In genomic region chr14:51088166-51088969, GRCm38 (mm10) we compare ENCODE assay signal across 8 mouse cellular contexts. TPM values are rescaled to one million over a fixed set of nuclear protein-coding genes. Genes with fewer than 3 reads are reported as not detected.
DNase-seq lines count a peak whose midpoint lies in the region; ATAC-seq and TF ChIP-seq lines count a peak whose summit lies in the region.

No protein-coding gene starts in this region.

- no peaks in the 10 kb centered on the region; the same call in 1 of the 2 replicates for H3K4me1 ChIP-seq in cortical plate, adult 2 months (ENCODE audit: control insufficient read depth, insufficient read depth, low read length)

- DNase-seq in adrenal gland, adult (ENCODE audit: inconsistent age in 2 of 2, low spot score in 1 of 2): peak; percentile 89 to 97
- peak; percentile 77 for DNase-seq in gastrocnemius, postnatal 10 days
- DNase-seq in left cerebral cortex, adult 9 months (ENCODE audit: low spot score in 2 of 2): peak; percentile 54 to 91
- peak; percentile 88 to 91 for DNase-seq in right cerebral cortex, postnatal 10 days (ENCODE audit: low spot score in 2 of 2)
- peak; percentile 71 to 81 for DNase-seq in urinary bladder, postnatal 36 days (ENCODE audit: low spot score in 2 of 2)

- H3K4me3 ChIP-seq in cortical plate, adult 2 months (ENCODE audit: insufficient read depth, low read length): peak overlapping the region; percentile 51

- peak; percentile 7 for ATAC-seq in inflammation-experienced regulatory T-cells, adult 6 months
- ATAC-seq in megakaryocyte, adult 5-6 weeks (ENCODE audit: poor library complexity, severe bottlenecking): peak; percentile 23

- 0 out of 2 replicates have a peak overlapping the region, but pooled peaks have one; percentile 7 for H3K27ac ChIP-seq in cortical plate, adult 2 months (ENCODE audit: insufficient read depth, low read length)

- TF ChIP-seq CTCF in cortical plate, adult 2 months (IDR thresholded peaks at IDR 0.05; ENCODE audit: extremely low read depth, insufficient read depth, low read length): no peak

- TF ChIP-seq POLR2A in cortical plate, adult 2 months (IDR thresholded peaks at IDR 0.05; ENCODE audit: extremely low read depth, insufficient read depth, low read length): no peak

RNA-seq across cellular contexts. Expression of gene Rnase4, which starts 2.5 kb away (rescaled TPM):
- 31.6 and 34.1 TPM in 2 replicates for polyA plus RNA-seq in cortical plate, adult 2 months (2012; rRNA removed)
- total RNA-seq in gastrocnemius, postnatal 10 days (2021): 10 to 100 TPM; 46.6 to 51.4 TPM
- polyA plus RNA-seq in inflammation-experienced regulatory T-cells, adult 6 months (2017; shearing (Covaris generic)): 10 to 100 TPM; 10.3 to 27.1 (median 16.7) TPM
- 36.2 and 44.8 TPM in 2 replicates for total RNA-seq in megakaryocyte, adult 5-6 weeks (2015)
- 21.0 and 22.3 TPM in 2 replicates for total RNA-seq in megakaryocyte, adult 5-6 weeks (2017)

RNA-seq across cellular contexts. Expression of gene Ang, which starts 2.6 kb away (rescaled TPM):
- 6.9 and 8.1 TPM in 2 replicates for polyA plus RNA-seq in cortical plate, adult 2 months (2012; rRNA removed)
- total RNA-seq in gastrocnemius, postnatal 10 days (2021): 1 to 10 TPM; 3.3 to 4.6 TPM
- 1 to 10 TPM; 3.2 to 8.4 (median 3.8) TPM for polyA plus RNA-seq in inflammation-experienced regulatory T-cells, adult 6 months (2017; shearing (Covaris generic))
- 8.2 and 10.0 TPM in 2 replicates for total RNA-seq in megakaryocyte, adult 5-6 weeks (2015)
- 9.4 and 13.7 TPM in 2 replicates for total RNA-seq in megakaryocyte, adult 5-6 weeks (2017)

RNA-seq across cellular contexts. Expression of gene Olfr750, which starts 14.1 kb away (rescaled TPM):
- polyA plus RNA-seq in cortical plate, adult 2 months (2012; rRNA removed): not detected in 2 replicates
- total RNA-seq in gastrocnemius, postnatal 10 days (2021): not detected
- polyA plus RNA-seq in inflammation-experienced regulatory T-cells, adult 6 months (2017; shearing (Covaris generic)): under 1 TPM in 1 of 3 experiments, not detected in 2; 0.48 TPM
- not detected in 2 replicates for total RNA-seq in megakaryocyte, adult 5-6 weeks (2015)
- total RNA-seq in megakaryocyte, adult 5-6 weeks (2017): not detected in 2 replicates

RNA-seq across cellular contexts. Expression of gene Eddm3b, which starts 25.9 kb away (rescaled TPM):
- polyA plus RNA-seq in cortical plate, adult 2 months (2012; rRNA removed): not detected in 2 replicates
- not detected for total RNA-seq in gastrocnemius, postnatal 10 days (2021)
- polyA plus RNA-seq in inflammation-experienced regulatory T-cells, adult 6 months (2017; shearing (Covaris generic)): not detected
- not detected in 2 replicates for total RNA-seq in megakaryocyte, adult 5-6 weeks (2015)
- total RNA-seq in megakaryocyte, adult 5-6 weeks (2017): not detected in 2 replicates

RNA-seq across cellular contexts. Expression of gene Rnase12, which starts 30.9 kb away (rescaled TPM):
- polyA plus RNA-seq in cortical plate, adult 2 months (2012; rRNA removed): 0.30 TPM in 1 of 2 replicates, not detected in the other
- not detected for total RNA-seq in gastrocnemius, postnatal 10 days (2021)
- polyA plus RNA-seq in inflammation-experienced regulatory T-cells, adult 6 months (2017; shearing (Covaris generic)): not detected
- 11.4 and 11.6 TPM in 2 replicates for total RNA-seq in megakaryocyte, adult 5-6 weeks (2015)
- 8.2 and 10.4 TPM in 2 replicates for total RNA-seq in megakaryocyte, adult 5-6 weeks (2017)

Comparison
In these comparisons a context has a peak if more than half of its experiments do, and no peak if none do; other contexts are left out.
1. Peak in every context shown above with its lines: DNase-seq, ATAC-seq, H3K4me3 ChIP-seq and H3K27ac ChIP-seq.